In the genomic region with DNA sequence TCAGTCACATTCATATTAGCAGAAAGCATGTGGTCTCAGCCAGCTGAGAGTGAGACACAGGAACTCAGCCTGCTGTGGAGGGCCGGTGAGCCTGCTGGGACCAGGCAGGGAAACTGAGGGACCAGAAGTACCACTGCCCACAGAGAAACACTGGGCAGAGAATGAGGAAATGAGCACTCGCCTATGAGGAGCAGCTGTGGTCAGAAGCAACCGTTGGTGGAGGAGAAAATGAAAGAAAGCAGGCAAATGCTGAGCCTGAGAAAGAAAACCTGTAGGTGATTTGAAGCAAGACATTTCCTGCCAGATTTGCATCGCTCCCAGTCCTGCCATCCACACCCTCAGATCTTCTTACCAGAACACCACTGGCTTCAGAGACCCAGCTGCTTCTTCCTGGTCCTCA, we compare ENCODE assay signal across 18 mouse cellular contexts.
DNase-seq lines count a peak whose midpoint lies in the region; ATAC-seq lines count a peak whose summit lies in the region.
"Had no signal": no experiment of that assay in that cellular context is flagged by ENCODE, and none has a peak within 500 bp of the region (broad histone marks: within the 10 kb centered on the region; RNA-seq: fewer than 3 reads in every experiment).

No protein-coding gene starts in this region.

- ATAC-seq in embryonic facial prominence, embryonic 15.5 days (ENCODE audit: insufficient number of reproducible peaks, low FRiP score, low TSS enrichment, low read depth), result no peak
- ATAC-seq in megakaryocyte progenitor cell, adult 5-6 weeks (replicated peaks; ENCODE audit: poor library complexity), result peak; percentile 63
- ATAC-seq: forebrain, embryonic 14.5 days; intestine, embryonic 16.5 days; midbrain, embryonic 13.5 days had no signal

- intact Hi-C loops in heart, postnatal 14 days (cut with DNase I), result no loop called here

- H3K4me2 ChIP-seq in embryonic facial prominence, embryonic 15.5 days (replicated peaks), result no peak overlapping the region
- H3K4me2 ChIP-seq: lung, embryonic 15.5 days; midbrain, embryonic 13.5 days; neural tube, embryonic 12.5 days; stomach, embryonic 15.5 days had no signal

- no peaks in the 10 kb centered on the region for H3K36me3 ChIP-seq in embryonic facial prominence, embryonic 15.5 days
- H3K36me3 ChIP-seq: lung, embryonic 15.5 days; midbrain, embryonic 13.5 days; neural tube, embryonic 12.5 days; stomach, embryonic 15.5 days had no signal

- H3K9ac ChIP-seq in embryonic facial prominence, embryonic 15.5 days, result no peak overlapping the region
- H3K9ac ChIP-seq: lung, embryonic 15.5 days; midbrain, embryonic 13.5 days; neural tube, embryonic 12.5 days; stomach, embryonic 15.5 days had no signal

- peak; percentile 87 for DNase-seq in heart, adult 11 months
- no peak for DNase-seq in heart, postnatal 14 days
- peak; percentile 48 for DNase-seq in CD4-positive, CD25-positive, alpha-beta regulatory T cell, adult 2 months (ENCODE audit: low read depth, low spot score)
- DNase-seq in adrenal gland, postnatal 36 days, result no peak
- no peak for DNase-seq in cerebellum, adult 9-10 months
- DNase-seq in layer of hippocampus, adult 11-12 months (ENCODE audit: low spot score), result no peak
- DNase-seq: embryo, embryonic 11 days; gastrocnemius, postnatal 25 days; left cerebral cortex, postnatal 4 days had no signal

- no peaks in the 10 kb centered on the region for H3K9me3 ChIP-seq in embryonic facial prominence, embryonic 15.5 days (replicated peaks)
- H3K9me3 ChIP-seq: lung, embryonic 15.5 days; midbrain, embryonic 13.5 days; neural tube, embryonic 12.5 days; stomach, embryonic 15.5 days had no signal

- H3K27ac ChIP-seq in embryonic facial prominence, embryonic 15.5 days (replicated peaks), result peak overlapping the region; percentile 63
- H3K27ac ChIP-seq: layer of hippocampus, adult 2 months; lung, embryonic 15.5 days; midbrain, embryonic 13.5 days; neural tube, embryonic 12.5 days; stomach, embryonic 15.5 days had no signal

- WGBS in embryonic facial prominence, embryonic 15.5 days, result 43% methylated on average over 4 of the region's 4 CpGs

- peaks cover 32% of the 10 kb centered on the region for H3K4me1 ChIP-seq in embryonic facial prominence, embryonic 15.5 days
- H3K4me1 ChIP-seq: neural tube, embryonic 12.5 days; stomach, embryonic 15.5 days had no signal

- H3K4me3 ChIP-seq in embryonic facial prominence, embryonic 15.5 days (replicated peaks), result no peak overlapping the region
- H3K4me3 ChIP-seq: layer of hippocampus, adult 2 months; lung, embryonic 15.5 days; midbrain, embryonic 13.5 days; neural tube, embryonic 12.5 days; stomach, embryonic 15.5 days had no signal

- no peaks in the 10 kb centered on the region for H3K27me3 ChIP-seq in embryonic facial prominence, embryonic 15.5 days
- H3K27me3 ChIP-seq: lung, embryonic 15.5 days; midbrain, embryonic 13.5 days; neural tube, embryonic 12.5 days; stomach, embryonic 15.5 days had no signal

Comparison
In these comparisons a context has a peak if more than half of its experiments do, and no peak if none do; other contexts are left out.
1. DNase-seq: peak in heart, adult 11 months (single experiment) and CD4-positive, CD25-positive, alpha-beta regulatory T cell, adult 2 months (single experiment); none in heart, postnatal 14 days (0 of 2), adrenal gland, postnatal 36 days (0 of 2), cerebellum, adult 9-10 months (single experiment) and layer of hippocampus, adult 11-12 months (single experiment).